Mouse (Mus musculus): ENCODE data around the gene Ccdc170. TPM values are rescaled to one million over a fixed set of nuclear protein-coding genes. Genes with fewer than 3 reads are reported as not detected.

Gene Ccdc170
- polyA plus RNA-seq, 1 experiment, result not detected

- Histone ChIP-seq H3K27me3 (ENCODE audit: control insufficient read depth, insufficient read depth, low read length) (no peaks in the 10 kb centered on the region), H3K27ac (ENCODE audit: insufficient read depth, low read length) (no peak overlapping the region), H3K4me1 (ENCODE audit: control insufficient read depth, insufficient read depth, insufficient read length) (no peaks in the 10 kb centered on the region; the same call in 1 of the 2 replicates), H3K36me3 (ENCODE audit: control insufficient read depth, insufficient read depth, low read length) (no peaks in the 10 kb centered on the region), H3K4me3 (ENCODE audit: extremely low read depth, insufficient read depth, insufficient read length) (no peak overlapping the region)
- no peak for TF ChIP-seq CTCF (IDR thresholded peaks at IDR 0.05; ENCODE audit: extremely low read depth, insufficient read depth, insufficient read length, insufficient replicate concordance)
- TF ChIP-seq POLR2A (IDR thresholded peaks at IDR 0.05; ENCODE audit: low read depth, low read length), result no peak
- no peak for DNase-seq (ENCODE audit: low read depth in 1 of 2, low spot score in 2 of 2)
- 68% methylated on average over 3 of the region's 3 CpGs for whole genome bisulfite sequencing
Observed at GRCm38 (mm10) chr10:4469406-4469805, 12.9 kb upstream of the Ccdc170 start.

- H3K4me1 ChIP-seq (ENCODE audit: control insufficient read depth, insufficient read depth, insufficient read length), result no peaks in the 10 kb centered on the region; the same call in 1 of the 2 replicates
- DNase-seq (ENCODE audit: low read depth in 1 of 2, low spot score in 2 of 2), result no peak
- H3K27me3 ChIP-seq (ENCODE audit: control insufficient read depth, insufficient read depth, low read length), result no peaks in the 10 kb centered on the region
- no peak overlapping the region for H3K27ac ChIP-seq (ENCODE audit: insufficient read depth, low read length)
- WGBS, result 86% methylated on average over 11 of the region's 11 CpGs
- TF ChIP-seq CTCF (IDR thresholded peaks at IDR 0.05; ENCODE audit: extremely low read depth, insufficient read depth, insufficient read length, insufficient replicate concordance) (no peak), POLR2A (IDR thresholded peaks at IDR 0.05; ENCODE audit: low read depth, low read length) (no peak)
- H3K4me3 ChIP-seq (ENCODE audit: extremely low read depth, insufficient read depth, insufficient read length), result no peak overlapping the region
- H3K36me3 ChIP-seq (ENCODE audit: control insufficient read depth, insufficient read depth, low read length), result no peaks in the 10 kb centered on the region
Observed at GRCm38 (mm10) chr10:4473591-4473993, 8.7 kb upstream of the Ccdc170 start.

GRCm38 (mm10) chr10:4475431-4475830 is 6.9 kb upstream of the Ccdc170 start:
- TF ChIP-seq CTCF (IDR thresholded peaks at IDR 0.05; ENCODE audit: extremely low read depth, insufficient read depth, insufficient read length, insufficient replicate concordance), result no peak
- TF ChIP-seq POLR2A (IDR thresholded peaks at IDR 0.05; ENCODE audit: low read depth, low read length), result no peak
- H3K4me3 ChIP-seq (ENCODE audit: extremely low read depth, insufficient read depth, insufficient read length), result no peak overlapping the region
- no peaks in the 10 kb centered on the region for H3K27me3 ChIP-seq (ENCODE audit: control insufficient read depth, insufficient read depth, low read length)
- 78% methylated on average over 3 of the region's 3 CpGs for WGBS
- no peaks in the 10 kb centered on the region for H3K4me1 ChIP-seq (ENCODE audit: control insufficient read depth, insufficient read depth, insufficient read length)
- no peaks in the 10 kb centered on the region for H3K36me3 ChIP-seq (ENCODE audit: control insufficient read depth, insufficient read depth, low read length)
- H3K27ac ChIP-seq (ENCODE audit: insufficient read depth, low read length), result no peak overlapping the region
- DNase-seq (ENCODE audit: low read depth in 1 of 2, low spot score in 2 of 2), result no peak

- no peak overlapping the region for H3K4me3 ChIP-seq (ENCODE audit: extremely low read depth, insufficient read depth, insufficient read length)
- no peaks in the 10 kb centered on the region for H3K27me3 ChIP-seq (ENCODE audit: control insufficient read depth, insufficient read depth, low read length)
- no peak overlapping the region for H3K27ac ChIP-seq (ENCODE audit: insufficient read depth, low read length)
- TF ChIP-seq CTCF (IDR thresholded peaks at IDR 0.05; ENCODE audit: extremely low read depth, insufficient read depth, insufficient read length, insufficient replicate concordance), result no peak
- no peak for TF ChIP-seq POLR2A (IDR thresholded peaks at IDR 0.05; ENCODE audit: low read depth, low read length)
- 95% methylated on average over 5 of the region's 5 CpGs for WGBS
- H3K36me3 ChIP-seq (ENCODE audit: control insufficient read depth, insufficient read depth, low read length), result no peaks in the 10 kb centered on the region
- no peak for DNase-seq (ENCODE audit: low read depth in 1 of 2, low spot score in 2 of 2)
- H3K4me1 ChIP-seq (ENCODE audit: control insufficient read depth, insufficient read depth, insufficient read length), result no peaks in the 10 kb centered on the region
Observed at GRCm38 (mm10) chr10:4476604-4477003, 5.7 kb upstream of the Ccdc170 start.

GRCm38 (mm10) chr10:4480929-4481328 is 1.4 kb upstream of the Ccdc170 start:
- H3K4me3 ChIP-seq (ENCODE audit: extremely low read depth, insufficient read depth, insufficient read length), result no peak overlapping the region
- H3K4me1 ChIP-seq (ENCODE audit: control insufficient read depth, insufficient read depth, insufficient read length), result no peaks in the 10 kb centered on the region
- H3K27ac ChIP-seq (ENCODE audit: insufficient read depth, low read length), result no peak overlapping the region
- 92% methylated on average over 3 of the region's 3 CpGs for WGBS
- DNase-seq (ENCODE audit: low read depth in 1 of 2, low spot score in 2 of 2), result no peak
- no peaks in the 10 kb centered on the region for H3K27me3 ChIP-seq (ENCODE audit: control insufficient read depth, insufficient read depth, low read length)
- H3K36me3 ChIP-seq (ENCODE audit: control insufficient read depth, insufficient read depth, low read length), result no peaks in the 10 kb centered on the region
- TF ChIP-seq CTCF (IDR thresholded peaks at IDR 0.05; ENCODE audit: extremely low read depth, insufficient read depth, insufficient read length, insufficient replicate concordance) (no peak), POLR2A (IDR thresholded peaks at IDR 0.05; ENCODE audit: low read depth, low read length) (no peak)

GRCm38 (mm10) chr10:4481695-4482094 is 607 bp upstream of the Ccdc170 start:
- Histone ChIP-seq H3K4me1 (ENCODE audit: control insufficient read depth, insufficient read depth, insufficient read length) (no peaks in the 10 kb centered on the region), H3K27ac (ENCODE audit: insufficient read depth, low read length) (no peak overlapping the region), H3K36me3 (ENCODE audit: control insufficient read depth, insufficient read depth, low read length) (no peaks in the 10 kb centered on the region), H3K27me3 (ENCODE audit: control insufficient read depth, insufficient read depth, low read length) (no peaks in the 10 kb centered on the region), H3K4me3 (ENCODE audit: extremely low read depth, insufficient read depth, insufficient read length) (no peak overlapping the region)
- 79% methylated on average over 8 of the region's 8 CpGs for WGBS
- no peak for DNase-seq (ENCODE audit: low read depth in 1 of 2, low spot score in 2 of 2)
- no peak for TF ChIP-seq POLR2A (IDR thresholded peaks at IDR 0.05; ENCODE audit: low read depth, low read length)
- no peak for TF ChIP-seq CTCF (IDR thresholded peaks at IDR 0.05; ENCODE audit: extremely low read depth, insufficient read depth, insufficient read length, insufficient replicate concordance)

- no peak overlapping the region for H3K27ac ChIP-seq (ENCODE audit: insufficient read depth, low read length)
- WGBS, result 93% methylated on average over 1 of the region's 1 CpGs
Observed at GRCm38 (mm10) chr10:4483848-4484247, 1.5 kb downstream of the Ccdc170 start.

More at GRCm38 (mm10) chr10:4483848-4484247, 1.5 kb downstream of the Ccdc170 start:
- Histone ChIP-seq H3K4me1 (ENCODE audit: control insufficient read depth, insufficient read depth, insufficient read length) (no peaks in the 10 kb centered on the region), H3K27me3 (ENCODE audit: control insufficient read depth, insufficient read depth, low read length) (no peaks in the 10 kb centered on the region), H3K36me3 (ENCODE audit: control insufficient read depth, insufficient read depth, low read length) (no peaks in the 10 kb centered on the region), H3K4me3 (ENCODE audit: extremely low read depth, insufficient read depth, insufficient read length) (no peak overlapping the region)
- no peak for DNase-seq (ENCODE audit: low read depth in 1 of 2, low spot score in 2 of 2)
- TF ChIP-seq CTCF (IDR thresholded peaks at IDR 0.05; ENCODE audit: extremely low read depth, insufficient read depth, insufficient read length, insufficient replicate concordance), result no peak
- no peak for TF ChIP-seq POLR2A (IDR thresholded peaks at IDR 0.05; ENCODE audit: low read depth, low read length)
